Mouse (Mus musculus) hindbrain, embryonic 11.5 days (tissue): ENCODE results near the gene Myo3b. TPM values are rescaled to one million over a fixed set of nuclear protein-coding genes. Genes with fewer than 3 reads are reported as not detected.

ENCODE experiments used
- ATAC-seq: fragments of 200-750 bp; cut with Nextera tagmentation; 2 replicates; pipeline ENCODE4 v1.8.0; 2017; ENCODE audit warnings: mild to moderate bottlenecking, moderate TSS enrichment, moderate library complexity; ENCODE audit not compliant: low FRiP score
- DNase-seq: peaks from one replicate; pipeline ENCODE4 v3.0.0-alpha.2; 2015; ENCODE audit warnings: low spot score
- H3K27ac ChIP-seq: fragments of 300-500 bp; sonication (generic); 2 replicates; pipeline ENCODE4 v1.5.1; 2014; ENCODE audit warnings: mild to moderate bottlenecking, low read depth, low read length
- H3K27me3 ChIP-seq: fragments of 300-500 bp; sonication (generic); 2 replicates; pipeline ENCODE4 v1.6.1; 2014; ENCODE audit warnings: mild to moderate bottlenecking, low read length, moderate library complexity, mixed read lengths; ENCODE audit not compliant: control insufficient read depth, insufficient read depth
- H3K36me3 ChIP-seq: fragments of 300-500 bp; sonication (generic); 2 replicates; pipeline ENCODE4 v1.6.1; 2014; ENCODE audit warnings: mild to moderate bottlenecking, low read length, moderate library complexity, mixed read lengths; ENCODE audit not compliant: control insufficient read depth, insufficient read depth
- H3K4me1 ChIP-seq: fragments of 300-500 bp; sonication (generic); replicated peaks from 2 replicates; pipeline ENCODE4 v1.6.1; 2014; ENCODE audit warnings: low read length, mixed read lengths; ENCODE audit not compliant: control insufficient read depth, insufficient read depth
- H3K4me2 ChIP-seq: fragments of 300-500 bp; sonication (generic); replicated peaks from 2 replicates; pipeline ENCODE4 v1.6.1; 2014; ENCODE audit warnings: mild to moderate bottlenecking, low read depth, low read length
- H3K4me3 ChIP-seq: fragments of 300-500 bp; sonication (generic); 2 replicates; pipeline ENCODE4 v1.5.1; 2014; ENCODE audit warnings: low read depth, low read length
- H3K9ac ChIP-seq: fragments of 300-500 bp; sonication (generic); 2 replicates; pipeline ENCODE4 v1.6.1; 2014; ENCODE audit warnings: low read depth, low read length
- H3K9me3 ChIP-seq: fragments of 300-500 bp; sonication (generic); 2 replicates; pipeline ENCODE4 v1.6.1; 2016; ENCODE audit warnings: low read length; ENCODE audit not compliant: control insufficient read depth
- WGBS: fragments of 180-500 bp; shearing (Covaris S2); extraction: QIAGEN DNeasy Blood & Tissue Kit; methylation state at CpG from one replicate; pipeline ENCODE4 v1.1.7; 2014; 5-methylcytosine and 5-hydroxymethylcytosine counted together
- polyA plus RNA-seq: library from polyadenylated mRNA; unstranded; fragments of >200 nt; fragmentation: Nextera tagmentation; extraction: Ambion mirVana; gene quantifications from 2 replicates; pipeline ENCODE4 v1.2.1, GENCODE M21; 2014

Gene Myo3b
- polyA plus RNA-seq, 1 experiment from 2014 or later, result 0.09 TPM

DNA sequence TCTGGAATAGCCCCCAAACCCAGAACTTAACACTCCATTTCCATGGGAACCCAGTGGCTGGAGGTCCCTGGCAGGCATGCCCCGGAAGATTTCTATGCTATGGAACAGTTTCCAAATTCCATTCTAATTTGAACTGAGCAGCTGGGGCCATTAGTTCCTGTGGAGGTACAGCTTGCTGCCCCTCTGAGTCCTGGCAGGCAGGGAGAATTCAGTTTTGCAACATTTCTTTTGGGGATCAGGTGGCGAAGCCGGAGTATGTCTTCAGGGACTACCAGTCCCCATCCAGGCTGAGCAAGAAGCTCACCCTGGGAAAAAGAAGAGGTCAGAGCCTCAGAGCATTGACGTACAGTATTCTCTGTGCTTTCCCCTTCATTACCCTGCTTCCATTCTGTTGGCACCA lies 94.4 kb downstream of the Myo3b start:
- Histone ChIP-seq H3K9me3 (no peaks in the 10 kb centered on the region), H3K36me3 (no peaks in the 10 kb centered on the region), H3K4me3 (no peak overlapping the region), H3K27me3 (no peaks in the 10 kb centered on the region), H3K4me2 (no peak overlapping the region), H3K4me1 (peaks cover 3% of the 10 kb centered on the region; the same call in 1 of the 2 replicates), H3K27ac (no peak overlapping the region), H3K9ac (no peak overlapping the region)
- no peak for DNase-seq
- WGBS, result 76% methylated on average over 4 of the region's 4 CpGs
- no peak for ATAC-seq

DNA sequence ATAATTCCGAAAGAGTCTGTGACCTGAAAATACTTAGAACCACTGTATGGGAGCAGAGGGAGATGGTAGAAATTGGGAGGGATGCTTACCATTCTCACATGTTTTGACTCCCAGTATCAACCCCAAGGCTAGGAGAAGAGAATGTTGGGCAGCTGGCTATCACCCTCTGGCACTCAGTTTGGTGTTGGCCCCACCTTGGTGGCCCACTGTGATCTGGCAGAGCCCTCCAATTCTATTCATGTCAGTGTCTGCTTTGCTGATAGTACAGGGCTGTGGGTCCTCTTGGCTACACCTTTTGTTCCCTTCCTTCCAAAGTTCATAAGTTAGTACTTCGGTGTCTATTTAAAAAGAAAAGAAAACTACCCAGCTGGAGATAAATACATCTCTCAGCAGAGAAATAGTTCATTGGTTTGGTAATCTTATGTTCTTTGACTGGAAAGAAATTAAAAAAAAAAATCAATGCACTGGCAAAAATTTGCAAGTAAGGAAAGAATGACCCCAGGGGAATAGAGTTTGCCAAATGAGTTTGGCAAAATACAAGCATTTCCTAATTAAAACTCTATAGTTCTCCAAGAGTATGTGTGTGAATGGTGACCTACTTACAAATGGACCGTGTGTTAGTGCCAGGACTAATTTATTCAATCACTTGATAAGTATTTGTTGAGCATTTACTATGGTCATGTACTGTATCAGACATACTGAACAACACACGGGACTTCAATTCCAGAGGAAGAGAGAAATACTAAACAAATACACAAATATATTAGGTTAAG lies 98.5 kb downstream of the Myo3b start:
- ATAC-seq (no peak), DNase-seq (no peak)
- H3K4me1 ChIP-seq, result no peaks in the 10 kb centered on the region
- no peaks in the 10 kb centered on the region for H3K27me3 ChIP-seq
- no peak overlapping the region for H3K27ac ChIP-seq
- WGBS, result 88% methylated on average over 4 of the region's 4 CpGs
- H3K4me2 ChIP-seq, result no peak overlapping the region
- no peaks in the 10 kb centered on the region for H3K36me3 ChIP-seq
- no peak overlapping the region for H3K9ac ChIP-seq
- H3K4me3 ChIP-seq, result no peak overlapping the region
- H3K9me3 ChIP-seq, result no peaks in the 10 kb centered on the region

DNA sequence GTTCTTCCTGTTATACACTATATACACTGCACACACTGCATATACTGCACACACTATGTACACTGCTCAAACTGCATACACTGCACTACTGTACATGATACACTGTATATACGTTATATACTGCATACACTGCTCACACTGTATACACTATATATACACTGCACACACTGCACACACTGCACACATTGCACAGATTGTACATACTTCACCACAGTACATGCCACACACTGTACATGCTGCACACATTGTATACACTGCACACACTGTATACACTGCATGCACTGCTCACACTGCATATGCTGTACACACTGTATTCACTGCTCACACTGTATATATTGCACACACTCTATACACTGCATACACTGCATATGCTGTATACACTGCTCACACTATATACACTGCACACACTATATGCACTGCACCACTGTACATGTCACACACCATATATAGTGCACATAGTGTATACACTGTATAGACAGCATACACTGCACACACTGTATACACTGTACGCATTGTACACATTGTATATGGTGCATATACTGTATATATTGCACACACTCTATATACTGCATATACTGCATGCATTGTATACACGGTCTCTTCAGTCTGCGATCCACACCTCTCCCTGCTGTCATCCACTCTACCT lies 104.7 kb downstream of the Myo3b start:
- WGBS, result 93% methylated on average over 4 of the region's 4 CpGs
- Histone ChIP-seq H3K4me2 (no peak overlapping the region), H3K4me3 (no peak overlapping the region), H3K27ac (no peak overlapping the region), H3K27me3 (no peaks in the 10 kb centered on the region), H3K36me3 (no peaks in the 10 kb centered on the region), H3K9me3 (no peaks in the 10 kb centered on the region), H3K9ac (no peak overlapping the region), H3K4me1 (no peaks in the 10 kb centered on the region)
- DNase-seq (no peak), ATAC-seq (no peak)

DNA sequence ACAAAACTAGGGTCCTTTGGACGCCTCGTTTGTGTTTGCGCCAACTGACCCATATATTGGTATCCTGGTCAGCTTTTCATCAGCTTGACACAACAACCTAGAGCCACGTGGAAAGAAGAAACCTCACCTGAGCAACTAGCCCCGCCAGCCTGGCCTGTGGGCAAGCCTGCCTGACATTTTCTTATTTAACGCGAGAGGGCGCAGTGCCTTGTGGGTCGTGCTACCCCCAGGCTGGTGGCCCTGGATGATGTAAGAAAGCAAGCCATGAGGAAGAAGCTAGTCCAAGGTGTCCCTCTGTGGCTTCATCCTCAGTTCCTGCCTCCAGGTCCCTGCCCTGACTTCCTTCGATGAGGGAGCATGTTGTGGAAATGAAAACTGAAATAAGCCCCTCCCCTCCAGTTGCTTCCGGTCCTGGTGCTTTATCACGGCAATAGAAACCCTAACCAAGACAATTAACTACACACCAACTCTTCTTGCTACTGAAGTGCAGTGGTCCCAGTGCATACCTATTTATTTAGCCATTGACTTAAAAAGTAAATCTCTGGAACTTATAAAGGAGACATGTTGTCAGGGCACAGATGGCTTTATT lies 108.2 kb downstream of the Myo3b start:
- Histone ChIP-seq H3K4me3 (no peak overlapping the region), H3K36me3 (no peaks in the 10 kb centered on the region), H3K27ac (no peak overlapping the region), H3K9me3 (no peaks in the 10 kb centered on the region), H3K4me1 (no peaks in the 10 kb centered on the region), H3K9ac (no peak overlapping the region), H3K27me3 (no peaks in the 10 kb centered on the region), H3K4me2 (no peak overlapping the region)
- 63% methylated on average over 12 of the region's 12 CpGs for WGBS
- peak; percentile 19 for DNase-seq
- ATAC-seq, result no peak

DNA sequence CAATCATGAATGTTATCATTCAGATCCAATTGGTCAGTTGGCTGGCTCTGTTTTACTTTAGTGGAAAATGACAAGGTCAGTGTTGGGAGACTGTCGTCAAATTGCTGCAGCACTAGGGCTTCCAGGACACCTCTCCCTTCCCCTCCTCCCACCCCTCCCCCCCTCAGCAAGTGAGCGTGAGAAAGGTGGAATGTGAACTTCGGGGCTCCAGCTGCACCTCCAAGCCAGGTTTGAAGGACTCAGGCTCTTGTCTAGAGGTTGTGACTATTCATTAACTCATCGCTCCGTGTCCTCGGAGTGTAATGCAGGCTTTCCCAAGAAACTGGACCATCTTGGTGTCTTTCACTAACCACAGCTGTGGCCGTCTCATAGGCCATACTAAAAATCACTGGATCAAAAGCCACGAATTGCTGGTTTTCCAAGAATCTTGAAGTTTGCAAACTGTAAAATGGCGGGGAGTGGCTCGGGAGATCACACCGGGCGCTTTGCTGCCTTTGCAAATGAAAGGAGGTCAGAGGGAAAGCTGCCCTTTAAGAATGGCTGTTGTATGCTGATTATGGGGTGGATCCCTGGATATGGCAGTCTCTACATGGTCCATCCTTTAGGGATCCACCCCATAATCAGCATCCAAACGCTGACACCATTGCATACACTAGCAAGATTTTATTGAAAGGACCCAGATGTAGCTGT lies 110.0 kb downstream of the Myo3b start:
- Histone ChIP-seq H3K4me3 (no peak overlapping the region), H3K27ac (no peak overlapping the region), H3K9ac (no peak overlapping the region), H3K27me3 (no peaks in the 10 kb centered on the region), H3K4me1 (no peaks in the 10 kb centered on the region), H3K4me2 (no peak overlapping the region), H3K36me3 (no peaks in the 10 kb centered on the region), H3K9me3 (no peaks in the 10 kb centered on the region)
- ATAC-seq (no peak), DNase-seq (no peak)
- WGBS, result 72% methylated on average over 13 of the region's 13 CpGs

DNA sequence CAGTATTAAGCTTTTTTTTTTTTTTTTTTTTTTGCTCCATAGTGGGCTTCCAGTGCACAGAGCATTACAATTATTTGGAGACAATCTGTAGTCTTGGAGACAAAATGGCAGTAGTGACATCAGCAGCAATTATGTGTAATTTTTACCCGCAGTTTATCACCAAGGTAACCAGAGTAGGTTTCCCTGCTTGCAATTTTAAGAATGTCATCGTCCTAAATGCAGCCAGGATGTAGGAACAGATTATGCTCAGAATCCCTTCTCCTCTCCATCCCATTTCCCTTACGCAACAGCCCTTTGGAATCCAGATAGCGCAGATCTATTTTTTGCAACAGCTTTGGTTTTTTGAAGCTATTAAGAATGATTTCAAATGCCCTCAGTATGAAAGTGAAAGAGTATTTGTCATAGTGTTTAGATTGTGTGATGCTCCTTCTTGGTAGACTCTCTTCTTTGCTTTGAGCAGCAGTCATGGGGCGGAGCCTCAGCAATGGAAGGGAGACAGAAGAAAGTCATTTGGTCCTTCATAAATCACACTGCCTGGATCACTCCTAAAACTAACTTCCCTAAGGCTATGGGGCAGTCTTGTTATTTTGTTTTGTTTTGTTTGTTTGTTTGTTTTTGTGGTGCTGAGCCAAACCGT lies 111.6 kb downstream of the Myo3b start:
- no peak overlapping the region for H3K9ac ChIP-seq
- no peaks in the 10 kb centered on the region for H3K4me1 ChIP-seq
- ATAC-seq, result no peak
- DNase-seq, result no peak
- no peaks in the 10 kb centered on the region for H3K36me3 ChIP-seq
- H3K4me2 ChIP-seq, result no peak overlapping the region
- no peak overlapping the region for H3K4me3 ChIP-seq
- no peak overlapping the region for H3K27ac ChIP-seq
- 79% methylated on average over 6 of the region's 6 CpGs for WGBS
- H3K27me3 ChIP-seq, result no peaks in the 10 kb centered on the region
- H3K9me3 ChIP-seq, result no peaks in the 10 kb centered on the region

DNA sequence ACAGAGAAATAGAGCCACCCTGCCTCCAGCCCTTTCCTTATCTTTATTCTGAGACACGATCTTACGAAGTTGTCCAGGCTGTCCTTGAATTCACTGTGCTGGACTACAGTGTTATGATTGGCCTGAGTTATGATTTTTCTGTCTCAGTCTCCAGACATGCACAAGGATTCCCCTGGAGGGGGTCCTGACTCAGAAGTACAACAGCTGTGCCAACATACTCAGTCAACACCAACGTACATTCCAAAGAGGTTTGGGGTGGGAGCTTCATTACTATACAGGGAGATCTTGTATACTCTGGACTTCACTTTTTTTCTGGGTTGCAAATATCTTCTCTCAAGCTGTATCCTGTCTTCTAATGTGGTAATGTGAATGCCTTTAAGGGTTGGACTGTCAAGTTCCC lies 113.0 kb downstream of the Myo3b start:
- Histone ChIP-seq H3K27ac (no peak overlapping the region), H3K36me3 (no peaks in the 10 kb centered on the region), H3K4me2 (no peak overlapping the region), H3K4me1 (no peaks in the 10 kb centered on the region), H3K27me3 (no peaks in the 10 kb centered on the region), H3K4me3 (no peak overlapping the region), H3K9ac (no peak overlapping the region), H3K9me3 (no peaks in the 10 kb centered on the region)
- ATAC-seq (no peak), DNase-seq (no peak)
- WGBS, result 90% methylated on average over 3 of the region's 3 CpGs

DNA sequence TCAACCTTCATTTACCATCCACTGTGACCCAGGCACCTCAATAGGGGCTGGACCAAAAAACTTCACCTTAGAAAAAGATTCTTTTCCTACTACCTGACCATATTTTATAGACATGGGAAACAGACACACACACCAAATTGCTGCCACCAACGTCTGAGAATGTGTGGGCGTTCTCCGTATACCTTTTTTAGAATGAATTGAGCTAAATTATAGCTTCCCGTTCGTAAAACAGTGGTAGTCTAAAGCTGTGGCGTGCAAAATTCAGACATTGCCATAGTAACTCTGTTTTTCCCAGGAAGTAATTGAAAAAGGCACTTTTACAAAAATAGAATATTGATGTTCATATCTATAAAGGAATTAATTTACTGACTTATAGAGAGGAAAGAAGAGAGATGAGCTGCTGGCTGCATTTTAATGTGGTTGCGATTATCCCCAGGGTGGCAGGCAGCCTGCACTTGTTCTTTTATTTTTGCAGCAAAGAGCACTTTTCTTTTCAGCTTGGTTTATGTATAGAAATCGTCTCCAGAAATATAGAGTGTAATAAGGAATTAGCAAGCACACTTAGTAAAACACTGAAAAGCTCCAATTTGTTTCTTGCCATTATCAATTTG lies 116.4 kb downstream of the Myo3b start:
- ATAC-seq (no peak), DNase-seq (no peak)
- no peak overlapping the region for H3K9ac ChIP-seq
- H3K4me3 ChIP-seq, result no peak overlapping the region
- no peaks in the 10 kb centered on the region for H3K4me1 ChIP-seq
- no peak overlapping the region for H3K4me2 ChIP-seq
- no peaks in the 10 kb centered on the region for H3K36me3 ChIP-seq
- 85% methylated on average over 8 of the region's 8 CpGs for WGBS
- no peaks in the 10 kb centered on the region for H3K9me3 ChIP-seq
- H3K27me3 ChIP-seq, result no peaks in the 10 kb centered on the region
- H3K27ac ChIP-seq, result no peak overlapping the region
